Mouse (Mus musculus) hindbrain, embryonic 11.5 days (tissue): ENCODE measurements around the gene Naa38. TPM values are rescaled to one million over a fixed set of nuclear protein-coding genes. Genes with fewer than 3 reads are reported as not detected.

ENCODE experiments used
- ATAC-seq: fragments of 200-750 bp; cut with Nextera tagmentation; 2 replicates; pipeline ENCODE4 v1.8.0; 2017; ENCODE audit warnings: mild to moderate bottlenecking, moderate TSS enrichment, moderate library complexity; ENCODE audit not compliant: low FRiP score
- DNase-seq: peaks from one replicate; pipeline ENCODE4 v3.0.0-alpha.2; 2015; ENCODE audit warnings: low spot score
- H3K27ac ChIP-seq: fragments of 300-500 bp; sonication (generic); 2 replicates; pipeline ENCODE4 v1.5.1; 2014; ENCODE audit warnings: mild to moderate bottlenecking, low read depth, low read length
- H3K27me3 ChIP-seq: fragments of 300-500 bp; sonication (generic); 2 replicates; pipeline ENCODE4 v1.6.1; 2014; ENCODE audit warnings: mild to moderate bottlenecking, low read length, moderate library complexity, mixed read lengths; ENCODE audit not compliant: control insufficient read depth, insufficient read depth
- H3K36me3 ChIP-seq: fragments of 300-500 bp; sonication (generic); 2 replicates; pipeline ENCODE4 v1.6.1; 2014; ENCODE audit warnings: mild to moderate bottlenecking, low read length, moderate library complexity, mixed read lengths; ENCODE audit not compliant: control insufficient read depth, insufficient read depth
- H3K4me1 ChIP-seq: fragments of 300-500 bp; sonication (generic); replicated peaks from 2 replicates; pipeline ENCODE4 v1.6.1; 2014; ENCODE audit warnings: low read length, mixed read lengths; ENCODE audit not compliant: control insufficient read depth, insufficient read depth
- H3K4me2 ChIP-seq: fragments of 300-500 bp; sonication (generic); replicated peaks from 2 replicates; pipeline ENCODE4 v1.6.1; 2014; ENCODE audit warnings: mild to moderate bottlenecking, low read depth, low read length
- H3K4me3 ChIP-seq: fragments of 300-500 bp; sonication (generic); 2 replicates; pipeline ENCODE4 v1.5.1; 2014; ENCODE audit warnings: low read depth, low read length
- H3K9ac ChIP-seq: fragments of 300-500 bp; sonication (generic); 2 replicates; pipeline ENCODE4 v1.6.1; 2014; ENCODE audit warnings: low read depth, low read length
- H3K9me3 ChIP-seq: fragments of 300-500 bp; sonication (generic); 2 replicates; pipeline ENCODE4 v1.6.1; 2016; ENCODE audit warnings: low read length; ENCODE audit not compliant: control insufficient read depth
- WGBS: fragments of 180-500 bp; shearing (Covaris S2); extraction: QIAGEN DNeasy Blood & Tissue Kit; methylation state at CpG from one replicate; pipeline ENCODE4 v1.1.7; 2014; 5-methylcytosine and 5-hydroxymethylcytosine counted together
- polyA plus RNA-seq: library from polyadenylated mRNA; unstranded; fragments of >200 nt; fragmentation: Nextera tagmentation; extraction: Ambion mirVana; gene quantifications from 2 replicates; pipeline ENCODE4 v1.2.1, GENCODE M21; 2014

Naa38 gene
- polyA plus RNA-seq, 1 experiment from 2014 or later, result 120 TPM

GRCm38 (mm10) chr11:69419443-69419812, 24.1 kb downstream of the Naa38 start:
- H3K9me3 ChIP-seq, result no peaks in the 10 kb centered on the region
- H3K27ac ChIP-seq, result peak overlapping the region; percentile 100
- H3K9ac ChIP-seq, result no peak overlapping the region
- no peak for DNase-seq
- H3K4me2 ChIP-seq, result peak overlapping the region; percentile 99
- H3K27me3 ChIP-seq, result peaks cover 17% of the 10 kb centered on the region
- no peak for ATAC-seq
- H3K4me1 ChIP-seq, result peaks cover 7% of the 10 kb centered on the region
- peak overlapping the region; percentile 80 for H3K4me3 ChIP-seq
- 1% methylated on average over 19 of the region's 19 CpGs for WGBS
- H3K36me3 ChIP-seq, result no peaks in the 10 kb centered on the region

- H3K27ac ChIP-seq, result no peak overlapping the region; the same call in 1 of the 2 replicates
- no peaks in the 10 kb centered on the region for H3K36me3 ChIP-seq
- no peak for ATAC-seq
- peak overlapping the region; percentile 80 for H3K4me3 ChIP-seq
- no peaks in the 10 kb centered on the region for H3K9me3 ChIP-seq
- H3K27me3 ChIP-seq, result peaks cover 17% of the 10 kb centered on the region
- DNase-seq, result peak; percentile 59
- H3K4me2 ChIP-seq, result peak overlapping the region; percentile 99
- WGBS, result under 1% methylated on average over 28 of the region's 31 CpGs
- H3K9ac ChIP-seq, result no peak overlapping the region
- peaks cover 7% of the 10 kb centered on the region; the same call in 1 of the 2 replicates for H3K4me1 ChIP-seq
These were observed 24.7 kb downstream of the Naa38 start for GRCm38 (mm10) chr11:69419813-69420553.

GRCm38 (mm10) chr11:69420554-69421000, 25.3 kb downstream of the Naa38 start:
- no peaks in the 10 kb centered on the region for H3K9me3 ChIP-seq
- H3K9ac ChIP-seq, result no peak overlapping the region
- peaks cover 7% of the 10 kb centered on the region; the same call in 1 of the 2 replicates for H3K4me1 ChIP-seq
- H3K27ac ChIP-seq, result no peak overlapping the region
- ATAC-seq, result no peak
- peak overlapping the region; percentile 99 for H3K4me2 ChIP-seq
- WGBS, result 9% methylated on average over 9 of the region's 10 CpGs
- H3K36me3 ChIP-seq, result no peaks in the 10 kb centered on the region
- DNase-seq, result peak; percentile 49
- H3K27me3 ChIP-seq, result peaks cover 17% of the 10 kb centered on the region
- peak overlapping the region; percentile 80; the same call in 1 of the 2 replicates for H3K4me3 ChIP-seq

GRCm38 (mm10) chr11:69421131-69421977, 26.1 kb downstream of the Naa38 start:
- Histone ChIP-seq H3K9ac (no peak overlapping the region), H3K27ac (no peak overlapping the region), H3K4me1 (peaks cover 7% of the 10 kb centered on the region; the same call in 1 of the 2 replicates), H3K9me3 (no peaks in the 10 kb centered on the region), H3K27me3 (peaks cover 17% of the 10 kb centered on the region), H3K4me3 (no peak overlapping the region), H3K36me3 (no peaks in the 10 kb centered on the region), H3K4me2 (peak overlapping the region; percentile 99; the same call in 1 of the 2 replicates)
- no peak for ATAC-seq
- WGBS, result 11% methylated on average over 25 of the region's 25 CpGs
- DNase-seq, result peak; percentile 20

- WGBS, result 86% methylated on average over 10 of the region's 10 CpGs
- no peaks in the 10 kb centered on the region for H3K9me3 ChIP-seq
These were observed 27.6 kb downstream of the Naa38 start for GRCm38 (mm10) chr11:69422842-69423241.

GRCm38 (mm10) chr11:69423885-69424284, 28.6 kb downstream of the Naa38 start:
- Histone ChIP-seq H3K9me3 (no peaks in the 10 kb centered on the region), H3K4me2 (no peak overlapping the region), H3K4me1 (peaks cover 5% of the 10 kb centered on the region; the same call in 1 of the 2 replicates), H3K36me3 (no peaks in the 10 kb centered on the region), H3K27me3 (peaks cover 17% of the 10 kb centered on the region), H3K4me3 (no peak overlapping the region), H3K9ac (no peak overlapping the region), H3K27ac (no peak overlapping the region)
- ATAC-seq (no peak), DNase-seq (no peak)
- 67% methylated on average over 6 of the region's 6 CpGs for WGBS

More at GRCm38 (mm10) chr11:69422842-69423241, 27.6 kb downstream of the Naa38 start:
- Histone ChIP-seq H3K4me2 (no peak overlapping the region), H3K27me3 (peaks cover 17% of the 10 kb centered on the region), H3K36me3 (no peaks in the 10 kb centered on the region), H3K4me3 (no peak overlapping the region), H3K27ac (no peak overlapping the region), H3K4me1 (peaks cover 5% of the 10 kb centered on the region; the same call in 1 of the 2 replicates), H3K9ac (no peak overlapping the region)
- no peak for ATAC-seq
- no peak for DNase-seq

GRCm38 (mm10) chr11:69426246-69426645, 31.0 kb downstream of the Naa38 start:
- H3K4me1 ChIP-seq, result no peaks in the 10 kb centered on the region
- no peaks in the 10 kb centered on the region for H3K9me3 ChIP-seq
- no peak overlapping the region for H3K9ac ChIP-seq
- peaks cover 11% of the 10 kb centered on the region; the same call in 1 of the 2 replicates for H3K27me3 ChIP-seq
- 88% methylated on average over 2 of the region's 2 CpGs for whole genome bisulfite sequencing
- ATAC-seq (no peak), DNase-seq (no peak)
- H3K27ac ChIP-seq, result no peak overlapping the region
- no peak overlapping the region for H3K4me3 ChIP-seq
- no peak overlapping the region for H3K4me2 ChIP-seq
- no peaks in the 10 kb centered on the region for H3K36me3 ChIP-seq

- Histone ChIP-seq H3K4me2 (no peak overlapping the region), H3K9ac (no peak overlapping the region), H3K9me3 (no peaks in the 10 kb centered on the region), H3K4me1 (no peaks in the 10 kb centered on the region), H3K27me3 (no peaks in the 10 kb centered on the region), H3K4me3 (no peak overlapping the region), H3K36me3 (no peaks in the 10 kb centered on the region), H3K27ac (no peak overlapping the region)
- 29% methylated on average over 4 of the region's 4 CpGs for WGBS
- ATAC-seq (no peak), DNase-seq (no peak)
These were observed 33.5 kb downstream of the Naa38 start for GRCm38 (mm10) chr11:69428751-69429150.
